Mouse (Mus musculus) cerebellum, adult 9-10 months (tissue): ENCODE measurements around the gene Olfr1350.
A peak's percentile ranks its signal among the peaks of the same experiment; 100 is the strongest.
"Not testable (repeated sequence)": the region's sequence is repeated elsewhere in the genome, so short reads cannot be mapped to it uniquely, and the experiment has no call there.

Source experiments
- DNase-seq: peaks from one replicate; pipeline ENCODE4 v3.0.0; 2022

Gene Olfr1350

DNA sequence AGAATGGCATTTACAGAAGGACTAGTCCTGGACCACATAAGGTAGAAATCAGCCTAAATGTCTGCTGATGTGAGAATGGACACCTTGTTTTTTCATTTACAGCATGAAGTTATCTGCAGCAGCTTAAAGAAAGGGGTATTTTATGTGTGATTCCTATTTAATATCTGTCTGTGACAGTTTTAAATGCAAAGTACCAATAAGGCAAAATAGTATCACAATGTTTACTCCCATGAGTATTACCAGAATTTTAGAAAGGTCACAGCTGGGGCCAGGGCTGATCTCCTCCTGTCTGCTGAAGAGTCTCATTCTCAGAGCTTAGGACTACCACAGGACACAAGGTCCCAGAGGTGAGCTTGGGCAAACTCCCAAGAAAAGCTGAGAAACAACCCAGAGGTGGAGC lies at the start of gene Olfr1350:
Olfr1350 (plus strand) TSS at position 301 of the 400 bp plus-strand sequence.
- no peak for DNase-seq

DNA sequence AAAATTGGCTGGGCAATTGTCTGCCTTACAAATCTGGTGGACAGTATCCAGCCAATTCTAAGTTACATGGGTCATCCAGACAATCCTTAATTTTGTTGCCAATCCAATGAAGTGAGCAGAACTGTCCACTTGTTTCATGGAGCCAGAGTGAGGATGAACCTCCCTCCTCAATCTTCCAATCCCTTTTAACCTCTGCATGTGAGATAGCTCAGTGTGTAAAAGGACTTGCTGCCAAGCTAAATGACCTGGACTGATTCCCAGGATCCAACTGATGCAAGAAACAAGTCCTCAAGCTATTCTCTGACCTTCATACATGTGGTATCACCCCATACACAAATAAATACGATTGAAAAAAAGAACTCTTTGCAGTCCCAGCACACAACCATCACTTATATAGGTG lies 43.0 kb upstream of the Olfr1350 start:
- no peak for DNase-seq

DNA sequence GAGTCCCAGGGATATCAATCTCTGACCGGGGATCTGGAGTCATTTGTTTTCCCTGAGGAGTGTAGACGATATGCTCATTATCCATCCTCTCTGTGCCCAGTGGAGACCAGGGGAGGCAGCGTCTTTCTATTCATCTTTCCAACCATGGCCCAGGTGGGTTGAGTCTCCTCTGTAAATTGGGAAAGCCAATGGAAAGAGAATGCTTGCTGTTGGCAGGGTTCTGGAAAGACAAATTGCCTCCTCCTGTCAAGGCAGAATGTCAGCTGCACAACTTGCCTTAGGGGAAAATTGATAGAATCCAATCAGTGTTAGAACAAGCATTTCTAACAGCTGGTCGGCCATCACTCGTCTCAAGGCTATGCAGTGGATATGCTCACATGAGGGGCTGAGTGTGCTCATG lies 41.8 kb upstream of the Olfr1350 start, which contains the start of gene Olfr1349:
Olfr1349 (minus strand) TSS at position 101 of the 400 bp plus-strand sequence.
- no peak for DNase-seq

DNA sequence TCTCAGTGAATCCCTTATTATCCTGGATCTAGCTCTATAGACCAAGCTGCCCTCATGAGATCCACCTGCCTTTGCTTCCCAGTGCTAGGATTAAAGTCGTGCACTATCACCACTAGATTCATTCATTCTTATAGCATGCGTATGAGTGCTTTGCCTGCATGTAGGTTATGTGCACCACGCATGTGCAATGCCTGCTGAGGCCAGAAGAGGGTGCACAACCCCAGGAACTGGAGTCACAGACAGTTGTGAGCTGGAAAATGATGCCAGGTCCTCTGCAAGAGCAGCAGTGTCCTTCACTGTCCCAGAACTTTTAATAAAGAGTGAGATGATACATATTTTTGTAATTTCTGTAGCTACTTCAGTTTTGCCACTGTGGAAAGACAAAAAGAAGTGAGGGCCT lies 39.6 kb upstream of the Olfr1350 start:
- no peak for DNase-seq

DNA sequence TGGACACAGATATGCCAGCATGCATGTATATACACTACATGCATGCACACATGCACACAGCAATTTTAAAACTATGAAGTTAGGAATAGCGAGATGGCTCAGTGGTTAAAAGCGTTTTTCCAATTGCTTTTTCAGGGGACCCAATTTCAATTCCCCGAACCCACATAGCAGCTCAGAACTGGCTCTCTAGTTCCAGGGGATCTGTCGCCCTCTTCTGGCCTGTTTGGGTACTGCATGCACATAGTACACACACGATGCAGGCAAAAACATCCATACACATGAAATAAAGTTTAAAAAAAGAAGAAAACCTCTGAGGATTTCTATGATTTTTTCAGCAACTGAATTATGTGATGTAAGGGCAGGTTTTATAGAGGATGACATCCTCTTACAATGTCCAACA lies 38.5 kb upstream of the Olfr1350 start:
- no peak for DNase-seq

DNA sequence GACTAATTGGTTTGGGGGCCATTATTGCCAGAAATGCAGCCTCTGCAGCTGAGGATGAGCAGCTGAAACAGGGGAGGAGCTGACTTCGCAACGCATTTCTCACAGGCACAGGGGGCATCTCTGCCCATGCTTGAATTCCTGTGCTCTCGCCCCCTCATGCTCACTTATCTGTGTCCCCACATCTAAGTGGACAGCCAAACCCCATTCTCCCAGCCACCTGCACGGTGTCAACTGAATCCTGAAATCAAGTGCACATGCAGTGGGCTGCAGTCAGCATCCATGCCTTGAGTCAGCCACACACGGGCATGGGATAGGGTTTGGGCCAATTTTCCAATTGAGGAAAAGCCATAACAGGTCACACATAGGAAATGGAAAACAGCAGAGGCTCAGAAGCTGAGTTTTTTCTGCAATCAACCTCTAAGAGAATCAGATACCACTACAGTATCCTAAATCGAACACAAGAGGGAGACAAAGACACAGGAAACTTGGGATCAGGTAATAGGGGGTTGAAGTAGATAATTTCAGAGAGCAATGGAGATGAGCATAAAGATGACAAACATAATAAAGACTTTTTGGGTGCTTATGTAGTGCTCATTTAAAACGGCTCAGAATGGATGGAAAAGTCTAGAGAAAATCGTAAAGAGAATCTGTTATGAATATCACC lies 21.6 kb downstream of the Olfr1350 start:
- peak; percentile 9 for DNase-seq

DNA sequence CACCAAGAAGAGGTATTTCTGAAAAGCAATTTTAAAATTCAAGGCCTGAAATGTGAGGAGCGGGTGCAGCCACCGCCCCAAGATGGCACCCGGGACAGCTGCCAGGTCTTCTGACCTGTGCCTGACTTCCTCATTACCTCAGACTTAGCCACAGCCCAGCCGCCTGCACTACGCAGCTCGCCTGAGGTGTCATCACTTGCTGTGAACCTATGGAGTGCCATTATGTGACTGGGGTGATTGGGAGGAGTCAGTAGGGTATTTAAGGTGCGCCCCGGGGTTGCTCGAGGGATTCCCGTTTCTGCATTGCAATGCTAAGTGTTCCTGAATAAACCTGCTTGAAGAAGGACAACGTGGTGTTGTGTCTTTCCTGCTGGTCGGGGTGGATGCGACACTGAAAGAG lies 24.1 kb downstream of the Olfr1350 start:
- not testable (repeated sequence) for DNase-seq

DNA sequence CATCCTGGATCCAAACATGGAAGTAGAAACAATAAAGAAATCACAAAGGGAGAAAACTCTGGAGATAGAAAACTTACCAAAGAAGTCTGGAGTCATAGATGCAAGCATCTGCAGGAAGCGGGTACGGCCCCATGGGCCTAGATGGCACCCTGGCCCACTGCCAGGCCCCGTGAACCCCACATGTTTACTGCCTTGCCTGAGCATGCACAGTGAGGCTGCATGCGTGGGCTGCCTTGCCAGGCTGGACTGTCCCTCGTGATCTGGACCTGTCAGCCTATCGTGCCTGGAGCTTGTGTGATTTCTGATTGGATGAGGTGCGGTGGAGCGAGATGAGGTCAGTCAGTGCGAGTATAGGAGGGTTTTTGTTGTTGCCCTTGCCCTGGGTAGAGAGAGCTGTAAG lies 38.7 kb downstream of the Olfr1350 start:
- no peak for DNase-seq
